Mouse (Mus musculus) stomach, postnatal 0 days (tissue): Measurements from ENCODE around the gene 4930519P11Rik.

Experiments used
- CTCF ChIP-seq: IDR thresholded peaks from 2 replicates; pipeline ENCODE4 v1.5.1; 2016; ENCODE audit warnings: antibody characterized with exemption, low read depth, mild to moderate bottlenecking, moderate library complexity
- EP300 ChIP-seq: optimal IDR thresholded peaks from 2 replicates; pipeline ENCODE3; 2016; ENCODE audit warnings: antibody characterized with exemption

DNA sequence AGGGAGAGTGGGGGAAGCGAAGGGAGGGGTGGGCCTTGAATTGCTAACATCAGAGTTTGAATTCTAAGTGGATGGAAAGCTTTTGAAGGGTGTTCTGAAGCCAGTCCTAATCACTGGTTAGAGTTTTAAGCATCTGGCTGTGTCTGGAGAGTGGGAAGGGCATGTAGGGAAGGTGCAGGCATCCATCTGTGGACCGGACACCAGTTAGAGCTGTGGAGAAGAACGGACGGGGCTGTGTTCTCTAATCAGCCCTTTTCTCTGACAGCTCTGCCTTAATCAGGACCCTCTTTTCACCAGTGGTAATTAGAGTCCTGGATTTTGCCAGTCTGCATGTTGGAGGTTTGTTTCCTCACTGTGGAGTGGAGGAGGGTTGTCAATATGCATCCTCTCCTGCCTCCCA is 45.8 kb upstream of the 4930519P11Rik start:
- TF ChIP-seq CTCF (no peak), EP300 (no peak)
